Mouse (Mus musculus) embryonic fibroblast, embryonic 13.5 days (primary cell): ENCODE data around the gene Tmem231.

Source experiments
- CTCF ChIP-seq: IDR thresholded peaks from 2 replicates; pipeline ENCODE4 v1.5.1; 2011; ENCODE audit warnings: mild to moderate bottlenecking, control low read depth, low read length, moderate library complexity, borderline replicate concordance; ENCODE audit not compliant: insufficient read depth
- POLR2A ChIP-seq: IDR thresholded peaks from 2 replicates; pipeline ENCODE4 v1.6.1; 2011; ENCODE audit warnings: low read depth, mild to moderate bottlenecking, control low read depth, low read length, moderate library complexity

GRCm38 (mm10) chr8:111947954-111948353, 14.3 kb upstream of the Tmem231 start:
- TF ChIP-seq CTCF (no peak), POLR2A (no peak)
